Mouse (Mus musculus): Measurements from ENCODE around the gene Akap9.
"Not testable (repeated sequence)": the region's sequence is repeated elsewhere in the genome, so short reads cannot be mapped to it uniquely, and the experiment has no call there.

Akap9 gene

DNA sequence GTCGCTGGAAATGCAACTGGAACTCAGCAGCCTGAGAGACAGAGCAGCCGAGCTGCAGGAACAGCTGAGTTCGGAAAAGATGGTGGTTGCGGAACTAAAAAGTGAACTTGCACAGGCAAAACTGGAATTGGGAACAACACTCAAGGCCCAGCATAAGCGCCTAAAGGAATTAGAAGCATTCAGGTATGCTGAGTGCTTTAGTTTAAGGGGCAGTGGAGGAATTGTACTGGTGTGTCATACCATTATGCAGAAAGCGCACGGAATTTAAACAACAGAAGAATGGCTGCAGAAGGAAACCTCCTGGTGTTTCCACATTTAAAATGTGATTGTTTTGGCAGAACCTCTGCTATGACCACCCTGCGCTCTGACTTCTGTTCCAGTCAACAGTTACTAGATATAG, 132.5 kb downstream of the Akap9 start:
- DNase-seq = no peak

- DNase-seq = no peak
Observed at GRCm38 (mm10) chr5:4066476-4067115, 138.7 kb downstream of the Akap9 start.

DNA sequence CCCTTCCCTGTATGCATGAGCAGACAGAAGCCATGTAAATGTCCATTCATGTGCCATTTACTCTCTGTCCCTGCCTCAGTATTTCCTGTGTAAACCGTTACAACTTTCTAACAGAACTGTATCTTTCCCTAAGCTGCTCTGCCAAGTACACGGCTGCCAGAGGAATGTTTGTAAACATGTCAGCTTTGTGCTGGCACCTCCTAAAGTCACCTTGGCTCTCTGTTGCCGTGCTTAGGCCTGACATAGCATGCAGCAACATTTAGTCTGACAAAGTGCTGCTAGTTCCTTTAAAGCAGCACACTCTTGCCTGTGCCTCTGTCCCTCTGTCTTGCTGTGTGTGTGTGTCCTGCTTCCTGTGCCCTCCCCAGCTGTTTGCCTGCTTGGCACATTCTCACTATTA, 139.3 kb downstream of the Akap9 start:
- no peak for DNase-seq

GRCm38 (mm10) chr5:4079086-4079485, 151.2 kb downstream of the Akap9 start:
- DNase-seq = no peak

- DNase-seq = no peak
Observed at GRCm38 (mm10) chr5:4080861-4081260, 153.0 kb downstream of the Akap9 start.

DNA sequence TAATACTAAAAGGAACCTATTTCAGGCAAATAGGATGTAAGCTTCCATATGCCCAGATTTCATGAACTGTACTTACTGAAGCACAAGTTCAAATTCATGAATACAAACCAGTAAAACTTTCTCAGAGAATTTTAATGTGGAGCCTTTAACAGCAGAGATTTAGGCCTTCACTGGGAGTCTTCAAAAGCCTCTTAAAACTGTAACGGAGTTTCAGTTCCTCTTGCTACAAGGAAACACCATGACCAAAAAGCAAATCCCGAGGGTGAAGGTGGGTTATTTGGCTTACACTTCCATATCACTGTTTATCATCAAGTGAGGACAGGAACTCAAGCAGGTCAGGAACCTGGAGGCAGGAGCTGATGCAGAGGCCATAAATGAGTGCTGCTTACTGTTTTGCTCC, 153.7 kb downstream of the Akap9 start:
- DNase-seq = no peak

GRCm38 (mm10) chr5:4084948-4085347, 157.1 kb downstream of the Akap9 start:
- no peak for DNase-seq

DNA sequence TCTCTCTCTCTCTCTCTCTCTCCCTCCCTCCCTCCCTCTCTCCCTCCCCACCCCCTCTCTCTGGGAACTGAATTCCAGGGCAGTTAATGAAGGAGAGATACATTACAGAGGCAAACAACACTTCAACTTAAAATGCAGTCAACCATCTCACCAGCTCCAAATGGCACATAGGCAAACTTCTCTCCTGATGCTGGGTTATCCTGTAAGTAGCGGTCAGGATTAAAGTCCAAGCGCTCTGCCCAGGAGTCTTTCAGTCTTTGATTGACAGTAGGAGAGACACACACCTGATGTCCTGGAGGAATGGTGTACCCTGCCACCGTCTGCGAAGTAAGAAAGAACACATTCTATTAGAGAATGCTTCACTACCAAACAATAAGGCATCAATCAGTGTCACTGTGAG, 158.5 kb downstream of the Akap9 start:
- no peak for DNase-seq

DNA sequence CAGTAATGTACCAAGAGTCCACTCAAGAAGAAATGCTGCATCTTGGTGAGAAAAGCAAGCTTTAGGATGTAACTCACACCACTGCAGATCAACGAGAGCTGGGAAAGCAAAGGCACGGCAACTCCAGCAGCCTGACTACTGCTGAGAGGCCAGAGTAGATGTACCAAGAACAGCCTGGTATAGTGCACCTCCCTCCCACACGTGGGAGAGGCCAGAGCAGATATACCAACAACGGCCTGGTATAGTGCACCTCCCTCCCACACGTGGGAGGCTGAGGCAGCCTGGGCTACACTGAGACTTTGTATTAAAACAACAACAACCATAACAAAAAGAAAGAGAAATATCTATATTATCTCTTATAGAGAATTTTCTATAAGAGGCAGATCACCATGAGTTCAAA, 160.3 kb downstream of the Akap9 start:
- no peak for DNase-seq

DNA sequence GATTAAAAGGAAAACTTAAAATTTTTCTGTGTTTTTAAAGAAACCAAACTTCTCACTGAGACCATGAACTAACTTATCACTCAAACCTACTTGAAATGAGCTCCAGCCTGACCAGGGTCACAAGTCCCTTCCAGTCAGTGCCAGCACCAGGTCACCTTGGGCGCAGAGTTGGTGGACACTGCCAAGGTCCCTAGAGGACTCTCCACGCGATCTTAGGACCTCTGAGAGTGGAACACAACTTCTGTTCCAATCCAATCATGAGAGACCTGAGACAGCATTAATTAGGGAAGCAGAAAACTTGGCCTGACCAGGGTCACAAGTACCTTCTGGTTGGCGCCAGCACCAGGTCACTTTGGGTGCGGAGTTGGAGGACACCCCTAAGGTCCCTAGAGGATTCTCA, 166.6 kb downstream of the Akap9 start:
- DNase-seq = no peak

GRCm38 (mm10) chr5:4101031-4101430, 173.2 kb downstream of the Akap9 start:
- no peak for DNase-seq

DNA sequence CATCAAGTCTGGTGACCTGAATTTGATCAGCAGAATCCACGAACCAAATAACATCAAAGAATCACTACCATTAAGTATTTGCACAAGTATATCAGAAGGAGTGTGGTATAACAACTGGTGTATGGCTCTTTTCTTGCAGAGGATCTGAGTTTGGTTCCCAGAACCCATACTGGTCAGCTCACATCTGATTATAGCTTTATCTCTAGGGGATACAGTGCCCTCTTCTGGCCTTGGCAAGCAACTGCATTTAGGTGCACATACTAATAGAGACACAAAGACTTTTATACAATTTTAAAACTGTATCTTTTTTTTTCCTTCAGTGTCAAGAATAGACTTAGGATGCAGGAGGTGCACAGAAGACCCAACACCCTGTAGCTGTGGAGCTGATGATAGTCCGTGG, 173.9 kb downstream of the Akap9 start:
- DNase-seq = no peak

DNA sequence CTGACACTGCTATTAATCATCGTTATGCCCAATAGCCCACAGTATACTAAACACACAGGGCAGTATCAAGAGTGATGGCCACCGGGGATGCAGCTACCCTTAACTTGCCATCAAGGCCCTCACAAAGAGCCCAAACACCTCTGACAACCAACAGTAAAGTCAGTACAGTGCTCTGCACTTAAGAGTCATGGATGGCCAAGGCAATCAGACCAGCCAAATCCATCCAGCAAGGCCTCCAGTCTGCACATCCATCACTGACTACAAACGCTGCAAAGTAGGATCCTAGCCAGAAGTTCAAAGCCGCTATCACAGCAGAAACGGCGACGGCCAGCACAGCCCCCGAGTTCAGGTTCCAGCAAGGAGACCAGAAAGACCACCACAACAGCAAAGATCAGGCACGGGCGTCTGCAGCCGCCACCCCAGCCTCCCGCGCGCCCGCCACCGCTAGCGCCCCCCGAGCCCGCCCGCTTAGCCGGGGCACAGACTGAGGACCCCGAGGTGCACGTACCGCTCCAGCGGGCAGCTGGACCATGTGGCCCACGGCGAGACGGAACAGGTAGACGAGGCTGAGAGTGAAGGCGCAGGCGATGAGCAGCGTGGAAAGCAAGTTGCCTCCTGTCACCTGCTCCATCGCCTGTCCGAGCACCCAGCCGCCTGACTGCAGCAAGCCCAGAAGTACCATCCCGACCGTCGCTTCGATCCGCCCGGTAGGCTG, 175.9 kb downstream of the Akap9 start:
- no peak for DNase-seq

DNA sequence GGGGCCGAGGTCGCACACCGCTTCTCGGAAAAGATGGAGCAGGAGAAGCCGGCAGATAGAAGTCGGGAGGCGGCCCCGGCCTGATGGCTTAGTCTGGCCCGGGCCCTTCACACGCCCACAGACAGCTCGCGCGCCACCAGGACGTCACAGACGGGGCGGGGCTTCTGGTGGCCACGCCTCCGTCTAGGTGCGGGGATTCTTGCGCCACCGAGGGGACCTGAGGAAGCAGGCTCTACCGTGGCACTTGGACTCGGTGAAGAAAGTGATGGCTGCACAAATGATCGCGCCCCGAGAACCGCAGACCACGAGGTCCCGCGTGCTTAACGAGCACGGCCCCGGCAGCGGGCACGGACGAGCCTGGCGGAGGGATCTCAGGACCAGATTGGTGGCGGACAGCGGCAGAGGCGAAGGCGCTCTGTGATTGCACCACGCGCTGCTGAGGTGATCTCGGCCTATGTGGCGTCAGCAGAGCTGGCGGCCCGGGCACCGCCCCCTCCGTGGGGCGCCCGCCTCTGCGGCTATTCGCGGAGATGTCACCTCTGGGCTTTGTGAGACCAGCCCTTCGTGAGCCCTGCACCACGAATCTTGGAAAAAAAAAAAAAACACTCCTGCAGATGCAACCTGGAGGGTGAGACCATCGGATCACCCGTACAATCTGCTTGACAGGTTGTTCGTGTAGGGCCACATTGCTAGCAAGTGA, 176.6 kb downstream of the Akap9 start, which contains the start of gene Cyp51:
Gene Cyp51, minus strand, starts transcription at position 406 of the 700 bp plus-strand sequence.
- DNase-seq = peak; percentile 93

DNA sequence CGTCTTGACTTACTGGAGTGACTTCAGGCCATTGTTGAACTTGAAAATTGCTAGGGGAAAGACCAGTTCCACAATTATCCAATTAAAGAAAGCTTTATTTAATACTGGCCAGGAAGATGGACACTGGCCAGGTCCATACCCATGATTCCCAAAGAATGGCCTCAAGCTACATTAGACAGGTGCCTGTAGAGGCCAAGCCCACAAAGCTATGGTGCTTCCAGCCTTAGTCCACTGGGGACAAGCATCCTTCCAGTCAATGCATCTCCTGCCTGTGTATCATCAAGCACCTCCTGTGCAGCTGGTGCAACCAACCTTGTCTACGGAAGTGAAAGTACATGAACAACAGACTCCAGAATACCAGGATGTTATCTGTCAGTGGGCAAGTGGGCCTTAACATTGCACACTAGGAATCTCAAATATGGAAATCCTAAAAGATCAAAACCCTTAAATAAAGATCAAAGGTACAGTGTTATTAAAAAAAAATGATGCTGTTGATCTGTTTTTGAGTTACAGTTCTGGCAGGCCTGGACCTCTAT, 177.9 kb downstream of the Akap9 start:
- DNase-seq = no peak

GRCm38 (mm10) chr5:4107056-4107455, 179.2 kb downstream of the Akap9 start:
- DNase-seq = not testable (repeated sequence)

DNA sequence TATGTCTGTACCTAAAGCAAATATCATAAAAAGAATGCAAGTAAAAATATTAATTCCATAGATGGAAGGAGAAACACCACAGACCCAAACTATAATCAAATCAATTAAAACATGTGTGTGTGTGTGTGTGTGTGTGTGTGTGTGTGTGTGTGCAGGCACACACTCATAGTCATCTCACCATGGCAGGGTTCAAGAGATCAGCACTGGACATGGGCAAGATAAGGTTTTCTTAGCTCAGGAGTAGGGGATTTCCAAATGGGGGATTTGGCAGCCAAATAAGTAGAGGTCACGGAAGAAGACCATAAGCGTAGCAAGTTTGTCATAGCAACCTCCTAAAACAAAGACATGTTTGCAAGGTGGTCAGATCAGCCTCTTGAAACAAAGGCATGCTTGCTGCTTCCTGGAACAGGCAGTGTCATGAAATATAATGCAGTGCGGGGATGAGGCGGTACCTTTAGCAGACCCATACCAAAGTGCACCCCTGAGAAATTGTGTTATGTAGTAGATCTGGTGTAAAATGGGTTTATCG, 184.8 kb downstream of the Akap9 start:
- DNase-seq = no peak

Data from liver (tissue).